Mouse (Mus musculus) retina, adult 2 months (tissue): Measurements from ENCODE around the gene Casc3.
"Not testable (repeated sequence)": the region's sequence is repeated elsewhere in the genome, so short reads cannot be mapped to it uniquely, and the experiment has no call there.

ENCODE experiments used
- DNase-seq: peaks from one replicate; pipeline ENCODE4 v3.0.0-alpha.2; 2012; ENCODE audit warnings: low read depth, low spot score

The Casc3 gene

GRCm38 (mm10) chr11:98789219-98789807 lies 15.4 kb upstream of the Casc3 start:
- DNase-seq, result no peak

- no peak for DNase-seq
These were observed 14.9 kb upstream of the Casc3 start for GRCm38 (mm10) chr11:98789824-98790223.

DNA sequence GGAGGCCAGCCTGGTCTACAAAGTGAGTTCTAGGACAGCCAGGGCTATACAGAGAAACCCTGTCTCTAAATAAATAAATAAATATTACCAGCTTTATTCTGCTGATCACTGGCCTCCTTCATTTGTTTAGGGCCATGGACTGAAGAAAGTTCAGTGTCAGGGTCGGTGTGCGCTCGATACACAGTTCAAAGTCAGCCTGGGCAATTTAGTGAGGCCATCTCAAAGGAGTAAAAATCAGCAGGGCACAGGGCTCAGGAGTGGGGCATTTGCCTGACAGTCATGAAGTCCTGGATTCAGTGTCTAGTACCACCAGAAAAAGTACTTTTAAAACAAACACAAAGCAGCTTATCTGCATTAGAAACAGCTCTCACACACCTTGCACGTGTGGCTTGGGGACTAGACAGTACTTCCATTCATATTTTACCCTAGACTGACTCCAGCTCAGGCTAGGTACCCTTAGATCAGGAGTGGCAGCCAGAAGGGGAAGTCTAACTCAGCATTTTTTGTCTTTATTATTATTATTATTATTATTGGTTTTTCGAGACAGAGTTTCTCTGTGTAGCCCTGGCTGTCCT lies 14.0 kb upstream of the Casc3 start:
- no peak for DNase-seq

- no peak for DNase-seq
These were observed 13.3 kb upstream of the Casc3 start for GRCm38 (mm10) chr11:98791448-98791847.

DNA sequence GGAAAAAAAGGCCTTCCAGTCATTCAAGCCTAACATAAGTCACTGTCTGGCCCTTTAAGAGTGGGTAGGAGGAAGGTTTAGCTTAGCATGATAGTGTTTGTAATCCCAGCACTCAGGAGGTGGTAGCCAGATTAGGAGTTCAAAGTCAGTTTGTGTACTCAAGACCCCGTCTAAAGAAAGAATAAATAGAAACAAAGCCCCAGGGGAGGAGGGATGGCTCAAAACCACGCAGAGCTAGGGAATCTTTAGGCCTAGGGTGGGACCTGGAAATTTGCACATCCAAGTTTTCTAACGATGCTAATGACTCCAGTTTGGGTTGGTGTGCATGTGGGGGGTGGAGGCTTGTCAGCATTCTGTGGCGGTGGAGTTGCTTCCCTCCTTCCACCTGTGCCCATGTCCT lies 12.6 kb upstream of the Casc3 start:
- no peak for DNase-seq

GRCm38 (mm10) chr11:98794469-98795014 lies 10.2 kb upstream of the Casc3 start:
- DNase-seq, result no peak

DNA sequence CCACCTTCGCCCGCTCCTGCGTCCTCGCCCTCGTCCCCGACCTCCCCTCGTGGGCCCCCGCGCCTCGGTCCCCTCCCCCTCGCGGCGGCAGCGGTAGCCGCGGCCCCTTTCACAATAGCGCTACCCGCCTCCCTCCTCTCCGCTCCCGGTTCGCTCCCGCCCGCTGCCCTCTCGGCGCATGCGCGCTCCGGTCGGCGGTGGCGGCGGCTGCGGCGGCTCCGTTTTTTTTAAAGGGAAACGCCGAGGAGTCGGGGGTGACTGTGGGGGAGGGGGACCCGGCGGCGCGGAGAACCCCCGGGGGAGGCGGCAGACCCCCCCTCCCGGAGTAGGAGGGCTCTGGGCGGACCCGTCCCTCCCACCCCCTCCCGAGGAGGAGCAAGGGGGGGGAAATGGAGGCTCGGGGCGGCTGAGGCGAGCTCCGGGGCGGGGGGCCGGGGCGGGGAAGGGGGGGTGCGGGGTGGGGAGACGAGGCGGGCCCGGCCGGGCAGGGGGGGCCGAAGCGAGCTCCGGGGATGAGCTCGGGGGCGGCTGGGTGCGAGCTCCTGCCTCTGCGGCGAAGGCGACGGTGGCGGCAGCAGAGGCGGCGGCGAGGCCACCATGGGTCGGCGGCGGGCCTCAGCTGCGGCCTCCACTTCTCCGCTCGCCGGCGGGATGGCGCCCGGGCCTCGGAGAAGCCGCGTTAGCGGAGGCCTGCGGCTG lies 9.5 kb upstream of the Casc3 start, which contains the start of gene Msl1:
TSS of gene Msl1 (plus strand) at position 502 of the 699 bp plus-strand sequence.
- no peak for DNase-seq

DNA sequence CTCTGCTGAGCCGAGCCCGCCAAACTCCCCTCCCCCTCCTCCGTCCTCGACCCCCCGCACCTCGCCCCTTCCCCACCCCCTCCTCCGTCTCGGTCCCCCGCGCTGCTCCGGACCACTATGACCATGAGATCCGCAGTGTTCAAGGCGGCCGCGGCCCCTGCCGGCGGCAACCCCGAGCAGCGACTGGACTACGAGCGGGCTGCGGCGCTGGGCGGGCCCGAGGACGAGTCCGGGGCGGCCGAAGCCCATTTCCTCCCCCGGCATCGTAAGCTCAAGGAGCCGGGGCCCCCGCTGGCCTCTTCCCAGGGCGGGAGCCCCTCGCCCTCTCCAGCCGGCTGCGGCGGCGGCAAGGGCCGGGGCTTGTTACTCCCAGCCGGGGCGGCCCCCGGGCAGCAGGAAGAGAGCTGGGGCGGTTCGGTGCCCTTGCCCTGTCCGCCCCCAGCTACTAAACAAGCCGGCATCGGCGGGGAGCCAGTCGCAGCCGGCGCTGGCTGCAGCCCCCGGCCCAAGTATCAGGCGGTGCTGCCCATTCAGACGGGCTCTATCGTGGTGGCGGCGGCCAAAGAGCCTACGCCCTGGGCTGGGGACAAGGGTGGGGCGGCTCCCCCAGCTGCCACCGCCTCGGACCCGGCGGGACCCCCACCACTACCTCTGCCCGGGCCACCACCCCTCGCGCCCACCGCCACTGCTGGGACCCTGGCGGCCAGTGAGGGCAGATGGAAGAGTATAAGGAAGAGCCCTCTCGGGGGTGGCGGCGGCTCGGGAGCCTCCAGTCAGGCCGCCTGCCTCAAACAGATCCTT lies 8.8 kb upstream of the Casc3 start:
- no peak for DNase-seq

DNA sequence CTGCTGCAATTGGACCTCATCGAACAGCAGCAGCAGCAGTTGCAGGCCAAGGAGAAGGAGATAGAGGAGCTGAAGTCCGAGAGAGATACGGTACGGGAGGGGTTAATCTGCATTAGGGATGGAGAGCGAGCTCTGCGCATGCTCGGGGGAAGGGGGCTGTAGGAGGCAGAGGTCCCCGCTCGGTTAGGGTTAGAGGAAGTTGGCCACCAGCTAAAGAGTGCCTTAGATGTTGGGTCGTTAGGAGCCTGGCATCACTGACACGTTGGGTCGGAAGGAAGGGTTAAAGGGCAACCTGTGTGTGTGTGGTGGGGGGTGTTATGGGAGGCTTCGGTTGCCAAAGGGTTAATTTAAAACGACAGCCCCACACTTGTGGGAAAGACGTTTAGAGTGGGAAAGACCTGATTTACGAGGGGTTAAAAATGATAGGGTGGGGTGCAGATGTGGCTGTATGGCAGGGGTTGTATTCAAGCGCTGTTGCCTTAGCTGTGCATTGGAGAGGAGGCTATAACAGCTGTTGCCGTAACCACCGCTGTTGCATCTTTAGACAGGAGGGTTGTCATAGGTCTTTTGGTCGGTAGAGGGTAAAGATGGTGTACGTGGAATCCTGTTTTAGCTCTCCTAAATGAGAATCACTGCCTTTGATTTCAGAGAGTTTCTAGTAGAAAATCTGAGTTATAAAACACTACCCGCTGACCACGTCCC lies 8.0 kb upstream of the Casc3 start:
- DNase-seq, result no peak

GRCm38 (mm10) chr11:98797306-98797705 lies 7.4 kb upstream of the Casc3 start:
- DNase-seq, result no peak

GRCm38 (mm10) chr11:98797909-98798308 lies 6.8 kb upstream of the Casc3 start:
- no peak for DNase-seq

DNA sequence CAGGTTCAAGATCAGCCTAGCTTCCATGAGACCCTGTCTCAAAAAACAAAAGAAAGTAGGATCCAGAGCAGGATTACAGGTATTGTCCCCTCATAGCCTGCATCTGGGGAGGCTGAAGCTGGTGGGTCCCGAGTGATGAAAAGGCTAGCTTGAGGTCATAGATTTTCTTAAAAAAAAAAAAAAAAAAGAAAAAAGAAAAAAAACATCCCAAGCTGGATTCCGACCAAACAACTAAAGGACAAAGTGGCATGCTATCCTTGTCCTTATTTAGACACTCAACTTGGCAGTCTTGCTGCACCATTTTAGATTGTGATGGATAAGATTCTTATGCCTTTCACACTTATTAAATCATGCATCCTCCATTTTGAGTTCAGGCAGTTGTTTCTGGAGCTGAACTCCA lies 3.7 kb downstream of the Casc3 start:
- DNase-seq, result no peak

GRCm38 (mm10) chr11:98809457-98810290 lies 5.0 kb downstream of the Casc3 start:
- peak; percentile 94 for DNase-seq

GRCm38 (mm10) chr11:98810686-98811085 lies 6.0 kb downstream of the Casc3 start:
- no peak for DNase-seq

- no peak for DNase-seq
These were observed 12.1 kb downstream of the Casc3 start for GRCm38 (mm10) chr11:98816706-98817239.

- no peak for DNase-seq
These were observed 16.3 kb downstream of the Casc3 start for GRCm38 (mm10) chr11:98820968-98821367.

DNA sequence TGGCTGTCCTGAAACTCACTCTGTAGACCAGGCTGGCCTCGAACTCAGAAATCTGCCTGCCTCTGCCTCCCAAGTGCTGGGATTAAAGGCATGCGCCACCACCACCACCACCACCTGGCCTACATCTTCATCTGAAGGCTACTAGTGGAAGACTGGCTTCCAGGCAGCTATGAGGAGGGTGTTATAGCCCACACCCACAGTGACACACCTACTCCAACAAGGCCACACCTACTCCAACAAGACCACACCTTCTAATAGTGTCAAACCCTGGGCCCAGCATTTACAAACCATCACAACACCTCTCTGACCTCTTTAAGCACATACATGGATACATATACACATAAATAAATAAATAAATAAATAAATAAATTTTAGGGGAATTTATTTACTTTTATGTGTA lies 21.4 kb downstream of the Casc3 start:
- DNase-seq, result not testable (repeated sequence)

GRCm38 (mm10) chr11:98827877-98828276 lies 23.2 kb downstream of the Casc3 start:
- no peak for DNase-seq

DNA sequence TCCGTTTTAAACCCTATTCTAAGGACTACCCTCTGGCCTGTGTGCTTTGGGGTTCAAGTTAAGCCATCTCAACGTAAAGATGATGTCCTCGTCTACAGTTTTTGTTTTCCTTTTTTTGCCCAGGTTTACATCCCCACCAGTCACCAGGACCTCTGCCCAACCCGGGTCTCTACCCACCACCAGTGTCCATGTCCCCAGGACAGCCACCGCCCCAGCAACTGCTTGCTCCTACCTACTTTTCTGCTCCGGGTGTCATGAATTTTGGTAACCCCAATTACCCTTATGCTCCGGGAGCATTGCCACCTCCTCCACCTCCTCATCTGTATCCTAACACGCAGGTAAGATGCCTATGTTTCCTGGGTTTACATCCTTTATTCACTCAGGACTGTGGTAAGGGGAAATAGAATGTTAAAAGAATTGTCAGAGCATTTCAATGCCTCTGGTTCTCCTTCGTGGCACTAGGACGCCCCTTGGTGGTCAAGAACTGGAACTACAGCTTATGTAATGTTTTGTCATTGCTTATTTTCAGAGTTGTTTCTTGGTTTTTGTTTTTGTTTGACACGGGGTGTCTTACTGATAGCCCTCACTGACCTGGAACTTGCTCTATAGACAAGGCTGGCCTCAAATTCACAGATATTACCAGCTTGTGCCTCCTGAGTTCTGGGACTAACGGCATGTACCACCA lies 24.5 kb downstream of the Casc3 start:
- DNase-seq, result peak; percentile 37

DNA sequence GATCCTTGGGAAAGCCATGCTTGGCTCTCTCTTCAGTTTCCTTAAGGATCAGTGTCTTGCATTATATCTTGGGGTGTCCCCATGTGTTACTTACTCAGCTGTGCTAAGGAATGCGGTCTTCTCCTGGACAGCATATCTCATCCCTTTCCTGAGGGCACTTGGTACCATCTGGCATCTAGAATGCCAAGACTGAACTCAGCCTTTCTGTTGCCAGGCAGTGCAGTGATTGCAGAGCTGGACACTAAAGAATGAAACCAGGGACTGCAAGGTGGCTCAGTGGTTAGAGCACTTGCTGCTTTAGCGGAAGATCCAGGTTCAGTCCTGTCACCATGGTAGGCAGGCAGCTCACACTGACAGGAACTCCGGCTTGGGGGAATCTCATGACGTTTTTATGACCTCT lies 25.2 kb downstream of the Casc3 start:
- no peak for DNase-seq
